In genomic region chr7:116336226-116336625, GRCm38 (mm10) we compare ENCODE assay signal across 8 mouse cellular contexts. TPM values are rescaled to one million over a fixed set of nuclear protein-coding genes. Genes with fewer than 3 reads are reported as not detected.
DNase-seq lines count a peak whose midpoint lies in the region; ATAC-seq and TF ChIP-seq lines count a peak whose summit lies in the region.

No protein-coding gene starts in this region.

- H3K4me2 ChIP-seq in midbrain, embryonic 11.5 days, result no peak overlapping the region
- H3K4me2 ChIP-seq in midbrain, embryonic 15.5 days, result no peak overlapping the region
- no peak overlapping the region for H3K4me2 ChIP-seq in embryonic facial prominence, embryonic 11.5 days (ENCODE audit: low read depth, low read length)
- H3K4me2 ChIP-seq in hindbrain, postnatal 0 days (ENCODE audit: low read depth, low read length), result no peak overlapping the region
- H3K4me2 ChIP-seq in neural tube, embryonic 11.5 days (ENCODE audit: low read depth), result no peak overlapping the region

- no peak for TF ChIP-seq POLR2A in liver, adult 2 months (IDR thresholded peaks at IDR 0.05; ENCODE audit: extremely low read depth, insufficient read depth, low read length)

- TF ChIP-seq CTCF in hindbrain, postnatal 0 days (IDR thresholded peaks at IDR 0.05; ENCODE audit: low read depth), result peak; percentile 69
- peak; percentile 22; the same call in 1 of the 2 replicates for TF ChIP-seq CTCF in liver, adult 2 months (IDR thresholded peaks at IDR 0.05; ENCODE audit: low read depth, low read length)

- H3K27ac ChIP-seq in midbrain, embryonic 11.5 days (ENCODE audit: low read depth, low read length), result no peak overlapping the region
- no peak overlapping the region for H3K27ac ChIP-seq in midbrain, embryonic 15.5 days
- no peak overlapping the region for H3K27ac ChIP-seq in embryonic facial prominence, embryonic 11.5 days (replicated peaks; ENCODE audit: low read depth, low read length)
- H3K27ac ChIP-seq in hindbrain, postnatal 0 days, result no peak overlapping the region
- H3K27ac ChIP-seq in liver, adult 2 months (replicated peaks; ENCODE audit: insufficient read depth, low read depth, low read length), result peak overlapping the region; percentile 2; the same call in 1 of the 2 replicates
- no peak overlapping the region for H3K27ac ChIP-seq in neural tube, embryonic 11.5 days (ENCODE audit: low read depth, low read length)

- H3K36me3 ChIP-seq in midbrain, embryonic 11.5 days (ENCODE audit: control insufficient read depth, insufficient read depth, low read length), result peaks cover 13% of the 10 kb centered on the region
- peaks cover 15% of the 10 kb centered on the region; the same call in 1 of the 2 replicates for H3K36me3 ChIP-seq in midbrain, embryonic 15.5 days (replicated peaks)
- H3K36me3 ChIP-seq in embryonic facial prominence, embryonic 11.5 days (replicated peaks; ENCODE audit: control insufficient read depth, insufficient read depth, low read depth, low read length), result peaks cover 4% of the 10 kb centered on the region; the same call in 1 of the 2 replicates
- H3K36me3 ChIP-seq in hindbrain, postnatal 0 days (ENCODE audit: insufficient read depth, low read length), result peaks cover 5% of the 10 kb centered on the region; the same call in 1 of the 2 replicates
- H3K36me3 ChIP-seq in liver, adult 2 months (ENCODE audit: control insufficient read depth, insufficient read depth, low read length), result peaks cover 32% of the 10 kb centered on the region
- peaks cover 5% of the 10 kb centered on the region for H3K36me3 ChIP-seq in neural tube, embryonic 11.5 days (ENCODE audit: control insufficient read depth, insufficient read depth, low read length)

- peak; percentile 93 for DNase-seq in midbrain, embryonic 11.5 days (ENCODE audit: low spot score, missing footprints)
- peak; percentile 76 for DNase-seq in adrenal gland, adult 2 months
- DNase-seq in embryonic facial prominence, embryonic 11.5 days (ENCODE audit: low spot score), result peak; percentile 67
- DNase-seq in hindbrain, postnatal 0 days (ENCODE audit: low spot score), result peak; percentile 64
- DNase-seq in liver, adult 2 months (ENCODE audit: extremely low read depth, low read depth, low spot score), result peak; percentile 84
- peak; percentile 26 for DNase-seq in neural tube, embryonic 11.5 days (ENCODE audit: low spot score)
- DNase-seq in thymus, postnatal 0 days (ENCODE audit: low spot score), result peak; percentile 71

- H3K79me2 ChIP-seq in liver, adult 2 months (ENCODE audit: control insufficient read depth, insufficient read depth, low read length), result peaks cover 6% of the 10 kb centered on the region; the same call in 1 of the 2 replicates

- H3K9ac ChIP-seq in midbrain, embryonic 11.5 days (ENCODE audit: low read length), result no peak overlapping the region
- H3K9ac ChIP-seq in midbrain, embryonic 15.5 days, result no peak overlapping the region
- H3K9ac ChIP-seq in embryonic facial prominence, embryonic 11.5 days (replicated peaks; ENCODE audit: low read length), result no peak overlapping the region
- H3K9ac ChIP-seq in hindbrain, postnatal 0 days (replicated peaks; ENCODE audit: low read length), result no peak overlapping the region
- no peak overlapping the region for H3K9ac ChIP-seq in liver, adult 2 months (ENCODE audit: low read depth, low read length)
- H3K9ac ChIP-seq in neural tube, embryonic 11.5 days (ENCODE audit: low read length), result no peak overlapping the region

- WGBS in midbrain, embryonic 11.5 days, result 57% methylated on average over 1 of the region's 1 CpGs
- 86% methylated on average over 1 of the region's 1 CpGs for WGBS in midbrain, embryonic 15.5 days
- WGBS in embryonic facial prominence, embryonic 11.5 days, result 36% methylated on average over 1 of the region's 1 CpGs
- 74% methylated on average over 1 of the region's 1 CpGs for WGBS in hindbrain, postnatal 0 days
- WGBS in liver, adult 2 months, result 6% methylated on average over 1 of the region's 1 CpGs
- WGBS in neural tube, embryonic 11.5 days, result 48% methylated on average over 1 of the region's 1 CpGs

- H3K4me1 ChIP-seq in midbrain, embryonic 11.5 days (ENCODE audit: control insufficient read depth, insufficient read depth, low read length), result peaks cover 6% of the 10 kb centered on the region; the same call in 1 of the 2 replicates
- peaks cover 28% of the 10 kb centered on the region for H3K4me1 ChIP-seq in midbrain, embryonic 15.5 days
- H3K4me1 ChIP-seq in embryonic facial prominence, embryonic 11.5 days (ENCODE audit: control insufficient read depth, insufficient read depth, low read length), result no peaks in the 10 kb centered on the region
- H3K4me1 ChIP-seq in hindbrain, postnatal 0 days (ENCODE audit: insufficient read depth, low read length), result no peaks in the 10 kb centered on the region; the same call in 1 of the 2 replicates
- H3K4me1 ChIP-seq in liver, adult 2 months (ENCODE audit: control insufficient read depth, insufficient read depth, low read length), result peaks cover 8% of the 10 kb centered on the region
- no peaks in the 10 kb centered on the region for H3K4me1 ChIP-seq in neural tube, embryonic 11.5 days (ENCODE audit: control insufficient read depth, insufficient read depth, low read length)

- H3K9me3 ChIP-seq in midbrain, embryonic 11.5 days (ENCODE audit: control insufficient read depth, low read length), result no peaks in the 10 kb centered on the region
- no peaks in the 10 kb centered on the region for H3K9me3 ChIP-seq in midbrain, embryonic 15.5 days
- H3K9me3 ChIP-seq in embryonic facial prominence, embryonic 11.5 days (replicated peaks; ENCODE audit: control insufficient read depth, low read length), result no peaks in the 10 kb centered on the region
- no peaks in the 10 kb centered on the region for H3K9me3 ChIP-seq in hindbrain, postnatal 0 days (ENCODE audit: low read length)
- no peaks in the 10 kb centered on the region for H3K9me3 ChIP-seq in neural tube, embryonic 11.5 days (ENCODE audit: control insufficient read depth, low read length)

- no peak overlapping the region for H3K4me3 ChIP-seq in midbrain, embryonic 11.5 days (ENCODE audit: low read depth, low read length)
- H3K4me3 ChIP-seq in midbrain, embryonic 15.5 days, result no peak overlapping the region
- H3K4me3 ChIP-seq in embryonic facial prominence, embryonic 11.5 days (ENCODE audit: low read depth, low read length), result no peak overlapping the region
- H3K4me3 ChIP-seq in hindbrain, postnatal 0 days (ENCODE audit: low read length), result no peak overlapping the region
- H3K4me3 ChIP-seq in liver, adult 2 months (ENCODE audit: insufficient read depth, low read depth, low read length), result no peak overlapping the region
- no peak overlapping the region for H3K4me3 ChIP-seq in neural tube, embryonic 11.5 days (ENCODE audit: low read depth, low read length)

- no peaks in the 10 kb centered on the region for H3K27me3 ChIP-seq in midbrain, embryonic 11.5 days (ENCODE audit: control insufficient read depth, insufficient read depth, low read length)
- no peaks in the 10 kb centered on the region for H3K27me3 ChIP-seq in midbrain, embryonic 15.5 days (replicated peaks)
- no peaks in the 10 kb centered on the region for H3K27me3 ChIP-seq in embryonic facial prominence, embryonic 11.5 days (ENCODE audit: control insufficient read depth, insufficient read depth, low read length)
- no peaks in the 10 kb centered on the region for H3K27me3 ChIP-seq in hindbrain, postnatal 0 days (ENCODE audit: insufficient read depth, low read length)
- no peaks in the 10 kb centered on the region for H3K27me3 ChIP-seq in liver, adult 2 months (ENCODE audit: control insufficient read depth, insufficient read depth, low read length)
- no peaks in the 10 kb centered on the region for H3K27me3 ChIP-seq in neural tube, embryonic 11.5 days (ENCODE audit: control insufficient read depth, insufficient read depth, low read length)

- ATAC-seq in midbrain, embryonic 11.5 days (ENCODE audit: low FRiP score), result no peak
- ATAC-seq in midbrain, embryonic 15.5 days (replicated peaks), result no peak
- no peak for ATAC-seq in embryonic facial prominence, embryonic 11.5 days (replicated peaks; ENCODE audit: insufficient number of reproducible peaks, low FRiP score, low TSS enrichment, low read depth)
- ATAC-seq in hindbrain, postnatal 0 days, result no peak
- no peak for ATAC-seq in neural tube, embryonic 11.5 days (ENCODE audit: insufficient read depth, low FRiP score, low TSS enrichment)

RNA-seq across cellular contexts. Expression of gene Rps13, which starts 2.2 kb away (rescaled TPM):
- 765 and 766 TPM in 2 replicates for polyA plus RNA-seq in midbrain, embryonic 11.5 days (2014; fragmentation: Nextera tagmentation; extraction: Ambion mirVana)
- 472 and 477 TPM in 2 replicates for polyA plus RNA-seq in midbrain, embryonic 15.5 days (2015; fragmentation: Nextera tagmentation; extraction: Ambion mirVana)
- total RNA-seq in adrenal gland, adult 2 months (2021), result 100 to 1,000 TPM; 360 to 462 TPM
- polyA plus RNA-seq in adrenal gland, adult 2 months (2012; rRNA removed), result 52.8 and 81.0 TPM in 2 replicates
- polyA plus RNA-seq in embryonic facial prominence, embryonic 11.5 days (2014; fragmentation: Nextera tagmentation; extraction: Ambion mirVana), result 785 and 880 TPM in 2 replicates
- total RNA-seq in hindbrain, postnatal 0 days (2014; rRNA removed), result 129 and 249 TPM in 2 replicates
- 525 and 526 TPM in 2 replicates for polyA plus RNA-seq in hindbrain, postnatal 0 days (2015; fragmentation: Nextera tagmentation; extraction: Ambion mirVana)
- total RNA-seq in liver, adult 2 months (2014; rRNA removed), result 125 and 171 TPM in 2 replicates
- 107 and 198 TPM in 2 replicates for polyA plus RNA-seq in liver, adult 2 months (2012; rRNA removed)
- 696 and 786 TPM in 2 replicates for polyA plus RNA-seq in neural tube, embryonic 11.5 days (2014; fragmentation: Nextera tagmentation; extraction: Ambion mirVana)
- polyA plus RNA-seq in thymus, postnatal 0 days (2015; fragmentation: Nextera tagmentation; extraction: Ambion mirVana), result 1,259 and 1,312 TPM in 2 replicates

RNA-seq across cellular contexts. Expression of gene Plekha7, which starts 28.1 kb away (rescaled TPM):
- polyA plus RNA-seq in midbrain, embryonic 11.5 days (2014; fragmentation: Nextera tagmentation; extraction: Ambion mirVana), result 10.4 and 10.5 TPM in 2 replicates
- polyA plus RNA-seq in midbrain, embryonic 15.5 days (2015; fragmentation: Nextera tagmentation; extraction: Ambion mirVana), result 11.1 and 12.2 TPM in 2 replicates
- total RNA-seq in adrenal gland, adult 2 months (2021), result 10 to 100 TPM; 10.2 to 22.1 TPM
- 16.7 and 20.7 TPM in 2 replicates for polyA plus RNA-seq in adrenal gland, adult 2 months (2012; rRNA removed)
- polyA plus RNA-seq in embryonic facial prominence, embryonic 11.5 days (2014; fragmentation: Nextera tagmentation; extraction: Ambion mirVana), result 3.6 and 5.8 TPM in 2 replicates
- total RNA-seq in hindbrain, postnatal 0 days (2014; rRNA removed), result 17.7 and 22.8 TPM in 2 replicates
- polyA plus RNA-seq in hindbrain, postnatal 0 days (2015; fragmentation: Nextera tagmentation; extraction: Ambion mirVana), result 7.6 and 7.9 TPM in 2 replicates
- total RNA-seq in liver, adult 2 months (2014; rRNA removed), result 2.2 and 2.3 TPM in 2 replicates
- polyA plus RNA-seq in liver, adult 2 months (2012; rRNA removed), result 2.7 and 2.9 TPM in 2 replicates
- 6.3 and 7.3 TPM in 2 replicates for polyA plus RNA-seq in neural tube, embryonic 11.5 days (2014; fragmentation: Nextera tagmentation; extraction: Ambion mirVana)
- polyA plus RNA-seq in thymus, postnatal 0 days (2015; fragmentation: Nextera tagmentation; extraction: Ambion mirVana), result 17.0 and 18.4 TPM in 2 replicates

Comparison
In these comparisons a context has a peak if more than half of its experiments do, and no peak if none do; other contexts are left out.
1. DNase-seq: peak in every context shown above with its lines; median percentile 93 in midbrain, embryonic 11.5 days; 84 in liver, adult 2 months; 76 in adrenal gland, adult 2 months; 71 in thymus, postnatal 0 days; 67 in embryonic facial prominence, embryonic 11.5 days; 64 in hindbrain, postnatal 0 days; 26 in neural tube, embryonic 11.5 days.